Mouse (Mus musculus): ENCODE results near the gene Lrrc56. TPM values are rescaled to one million over a fixed set of nuclear protein-coding genes. Genes with fewer than 3 reads are reported as not detected.

Gene Lrrc56
- polyA plus RNA-seq, 1 experiment from 2014 or later, result 9.5 TPM

DNA sequence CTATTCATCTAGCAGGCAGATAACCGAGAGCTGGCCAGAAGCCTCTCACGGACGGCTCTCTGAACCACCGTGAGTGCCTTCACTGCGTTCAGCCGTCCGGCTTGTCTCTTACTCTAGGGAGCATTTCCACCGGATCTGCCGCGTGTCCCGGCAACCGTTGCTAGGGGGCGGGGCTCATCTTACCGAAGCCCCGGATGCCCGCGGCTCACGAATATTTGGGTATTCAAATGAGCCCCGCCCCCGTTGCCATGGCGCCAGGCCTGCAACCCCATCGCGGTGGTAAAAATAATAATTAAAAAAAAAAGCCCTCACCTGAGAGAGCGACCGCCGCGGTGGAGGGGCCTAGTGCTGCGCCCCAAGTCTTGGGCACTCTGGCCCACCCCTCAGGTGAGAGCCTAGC, 873 bp downstream of the Lrrc56 start:
- H3K36me3 ChIP-seq (ENCODE audit: control insufficient read depth, insufficient read depth, low read length), result peaks cover 25% of the 10 kb centered on the region
- peaks cover 14% of the 10 kb centered on the region; the same call in 1 of the 2 replicates for H3K4me1 ChIP-seq (ENCODE audit: control insufficient read depth, insufficient read depth, low read length)
- H3K27ac ChIP-seq (ENCODE audit: low read depth, low read length), result peak overlapping the region; percentile 84; the same call in 1 of the 2 replicates
- no peaks in the 10 kb centered on the region for H3K9me3 ChIP-seq (ENCODE audit: control insufficient read depth, low read length)
- ATAC-seq (ENCODE audit: low FRiP score, low TSS enrichment), result peak; percentile 46
- peak overlapping the region; percentile 97 for H3K4me2 ChIP-seq (replicated peaks; ENCODE audit: low read depth, low read length)
- H3K9ac ChIP-seq (ENCODE audit: low read depth, low read length), result peak overlapping the region; percentile 65
- H3K27me3 ChIP-seq (ENCODE audit: control insufficient read depth, insufficient read depth, low read length), result no peaks in the 10 kb centered on the region
- peak overlapping the region; percentile 92 for H3K4me3 ChIP-seq (ENCODE audit: low read length)
- WGBS, result under 1% methylated on average over 28 of the region's 28 CpGs

DNA sequence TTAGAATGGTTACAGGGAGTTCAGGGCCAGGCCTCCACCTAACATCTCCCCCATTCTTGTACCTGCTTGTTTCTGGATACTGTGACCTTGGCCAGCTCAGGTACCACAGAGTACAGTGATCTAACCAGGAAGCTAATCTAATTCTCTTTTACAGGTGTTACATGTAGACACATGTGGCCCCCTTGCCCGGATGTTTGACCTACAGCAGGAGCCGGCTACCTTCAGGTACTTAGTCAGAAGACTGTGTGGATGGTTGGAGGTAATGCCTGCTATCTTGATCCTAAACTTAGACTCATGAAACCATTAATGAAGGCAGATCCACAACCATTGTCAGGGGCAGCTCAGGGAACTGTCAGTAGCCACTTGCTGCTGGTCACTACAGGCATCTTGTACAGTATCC, 1.8 kb downstream of the Lrrc56 start:
- 99% methylated on average over 2 of the region's 2 CpGs for WGBS

DNA sequence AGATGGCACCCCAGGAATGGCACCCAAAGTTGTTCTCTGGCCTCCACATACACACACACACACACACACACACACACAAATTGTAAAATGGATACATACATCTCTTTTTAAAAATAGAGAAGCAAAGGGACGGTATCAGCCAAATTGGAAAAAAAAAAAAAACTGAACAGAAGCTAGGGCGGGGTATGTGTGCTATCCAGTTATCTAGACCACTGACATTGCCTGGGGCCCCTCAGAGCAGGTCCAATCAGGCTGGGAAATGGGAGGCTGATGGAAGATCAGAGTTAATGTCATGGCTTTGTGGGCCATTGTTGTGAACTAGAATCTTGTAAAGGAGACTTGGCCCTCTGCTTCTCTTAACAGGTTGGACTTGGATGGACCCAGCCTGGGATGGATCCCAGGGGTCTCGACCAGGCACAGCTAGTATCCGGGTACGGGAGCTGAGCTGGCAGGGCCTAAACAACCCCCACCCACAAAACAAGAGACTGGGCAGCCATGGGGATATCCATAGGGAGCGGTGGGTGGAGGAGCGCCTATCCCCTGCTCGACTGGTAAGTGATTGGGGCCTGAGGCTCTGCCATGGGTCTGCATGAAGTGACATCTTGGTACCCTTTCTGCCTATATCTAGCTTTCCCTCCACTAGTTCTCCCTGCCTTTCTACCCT, 2.8 kb downstream of the Lrrc56 start:
- H3K27me3 ChIP-seq (ENCODE audit: control insufficient read depth, insufficient read depth, low read length), result no peaks in the 10 kb centered on the region
- H3K9me3 ChIP-seq (ENCODE audit: control insufficient read depth, low read length), result no peaks in the 10 kb centered on the region
- peaks cover 14% of the 10 kb centered on the region; the same call in 1 of the 2 replicates for H3K4me1 ChIP-seq (ENCODE audit: control insufficient read depth, insufficient read depth, low read length)
- H3K4me2 ChIP-seq (replicated peaks; ENCODE audit: low read depth, low read length), result no peak overlapping the region
- WGBS, result 94% methylated on average over 8 of the region's 8 CpGs
- no peak for ATAC-seq (ENCODE audit: low FRiP score, low TSS enrichment)
- no peak overlapping the region for H3K27ac ChIP-seq (ENCODE audit: low read depth, low read length)
- H3K36me3 ChIP-seq (ENCODE audit: control insufficient read depth, insufficient read depth, low read length), result peaks cover 6% of the 10 kb centered on the region; the same call in 1 of the 2 replicates
- H3K9ac ChIP-seq (ENCODE audit: low read depth, low read length), result no peak overlapping the region
- H3K4me3 ChIP-seq (ENCODE audit: low read length), result no peak overlapping the region

More for the DNA sequence above, 1.8 kb downstream of the Lrrc56 start:
- H3K27ac ChIP-seq (ENCODE audit: low read depth, low read length), result no peak overlapping the region
- H3K4me2 ChIP-seq (replicated peaks; ENCODE audit: low read depth, low read length), result peak overlapping the region; percentile 97; the same call in 1 of the 2 replicates
- peaks cover 14% of the 10 kb centered on the region; the same call in 1 of the 2 replicates for H3K4me1 ChIP-seq (ENCODE audit: control insufficient read depth, insufficient read depth, low read length)
- H3K9me3 ChIP-seq (ENCODE audit: control insufficient read depth, low read length), result no peaks in the 10 kb centered on the region
- no peak overlapping the region for H3K4me3 ChIP-seq (ENCODE audit: low read length)
- H3K9ac ChIP-seq (ENCODE audit: low read depth, low read length), result no peak overlapping the region
- peaks cover 16% of the 10 kb centered on the region for H3K36me3 ChIP-seq (ENCODE audit: control insufficient read depth, insufficient read depth, low read length)
- ATAC-seq (ENCODE audit: low FRiP score, low TSS enrichment), result no peak
- no peaks in the 10 kb centered on the region for H3K27me3 ChIP-seq (ENCODE audit: control insufficient read depth, insufficient read depth, low read length)

DNA sequence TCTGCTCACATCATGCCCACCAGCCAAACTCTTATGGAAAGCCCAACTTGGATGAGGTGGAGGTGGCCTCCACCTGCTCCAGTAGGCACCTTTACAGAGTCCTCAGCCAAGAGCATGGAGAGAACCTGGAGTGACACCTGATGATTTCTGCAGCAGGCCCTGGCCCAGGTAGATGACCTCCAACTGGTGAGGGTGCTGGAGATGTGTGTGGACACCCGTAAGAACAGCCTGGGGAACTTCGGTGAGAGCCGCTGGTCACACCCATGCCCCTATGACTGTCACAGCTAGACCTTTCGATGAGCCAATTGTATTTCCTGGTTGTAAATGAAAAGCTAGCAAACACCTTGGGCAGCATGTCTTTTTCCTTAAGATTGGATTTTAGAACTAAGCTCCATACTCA, 4.2 kb downstream of the Lrrc56 start:
- Histone ChIP-seq H3K27me3 (ENCODE audit: control insufficient read depth, insufficient read depth, low read length) (no peaks in the 10 kb centered on the region), H3K4me1 (ENCODE audit: control insufficient read depth, insufficient read depth, low read length) (peaks cover 3% of the 10 kb centered on the region; the same call in 1 of the 2 replicates), H3K4me2 (replicated peaks; ENCODE audit: low read depth, low read length) (no peak overlapping the region), H3K9ac (ENCODE audit: low read depth, low read length) (no peak overlapping the region), H3K27ac (ENCODE audit: low read depth, low read length) (no peak overlapping the region), H3K9me3 (ENCODE audit: control insufficient read depth, low read length) (no peaks in the 10 kb centered on the region), H3K36me3 (ENCODE audit: control insufficient read depth, insufficient read depth, low read length) (no peaks in the 10 kb centered on the region), H3K4me3 (ENCODE audit: low read length) (no peak overlapping the region)
- WGBS, result 98% methylated on average over 4 of the region's 4 CpGs
- no peak for ATAC-seq (ENCODE audit: low FRiP score, low TSS enrichment)

DNA sequence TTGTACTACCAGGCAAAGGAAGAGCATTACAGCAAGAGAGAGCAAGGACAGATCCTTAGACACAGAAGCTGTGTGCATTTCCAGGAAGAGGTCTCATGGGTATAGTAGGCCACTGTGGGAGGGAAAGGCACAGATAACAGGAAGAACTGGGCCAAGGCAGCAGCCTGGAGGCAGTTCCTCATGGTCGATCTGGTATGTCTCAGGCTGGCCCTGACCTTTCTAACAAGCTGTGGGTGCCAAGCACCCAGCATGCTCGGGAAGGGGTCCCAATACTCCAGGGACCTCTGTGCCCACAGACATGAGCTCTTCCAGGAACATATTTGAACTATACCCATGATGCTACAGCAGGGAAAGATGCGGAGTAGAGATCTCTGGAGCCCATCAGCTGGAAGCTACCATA, 10.6 kb downstream of the Lrrc56 start:
- no peaks in the 10 kb centered on the region for H3K9me3 ChIP-seq (ENCODE audit: control insufficient read depth, low read length)
- no peak overlapping the region for H3K27ac ChIP-seq (ENCODE audit: low read depth, low read length)
- 73% methylated on average over 3 of the region's 3 CpGs for WGBS
- no peaks in the 10 kb centered on the region for H3K36me3 ChIP-seq (ENCODE audit: control insufficient read depth, insufficient read depth, low read length)
- H3K4me1 ChIP-seq (ENCODE audit: control insufficient read depth, insufficient read depth, low read length), result no peaks in the 10 kb centered on the region
- H3K9ac ChIP-seq (ENCODE audit: low read depth, low read length), result no peak overlapping the region
- ATAC-seq (ENCODE audit: low FRiP score, low TSS enrichment), result no peak
- no peaks in the 10 kb centered on the region for H3K27me3 ChIP-seq (ENCODE audit: control insufficient read depth, insufficient read depth, low read length)
- no peak overlapping the region for H3K4me2 ChIP-seq (replicated peaks; ENCODE audit: low read depth, low read length)
- no peak overlapping the region for H3K4me3 ChIP-seq (ENCODE audit: low read length)

DNA sequence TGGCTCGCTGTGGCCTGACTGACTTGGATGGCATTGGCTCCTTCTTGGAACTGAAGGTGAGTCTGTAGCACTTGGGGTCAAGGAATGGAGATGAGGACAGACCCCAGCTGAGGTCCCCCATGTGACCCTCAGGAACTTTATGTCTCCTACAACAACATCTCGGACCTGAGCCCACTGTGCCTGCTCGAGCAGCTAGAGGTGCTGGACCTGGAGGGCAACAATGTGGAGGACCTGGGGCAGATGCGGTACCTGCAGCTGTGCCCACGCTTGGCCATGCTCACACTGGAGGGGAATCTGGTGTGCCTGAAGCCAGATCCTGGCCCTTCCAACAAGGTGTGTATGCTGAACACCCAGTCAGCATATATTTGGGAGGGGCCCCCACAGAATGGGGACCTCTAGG, 11.5 kb downstream of the Lrrc56 start:
- no peaks in the 10 kb centered on the region for H3K27me3 ChIP-seq (ENCODE audit: control insufficient read depth, insufficient read depth, low read length)
- 90% methylated on average over 5 of the region's 5 CpGs for WGBS
- ATAC-seq (ENCODE audit: low FRiP score, low TSS enrichment), result no peak
- H3K4me2 ChIP-seq (replicated peaks; ENCODE audit: low read depth, low read length), result no peak overlapping the region
- no peak overlapping the region for H3K27ac ChIP-seq (ENCODE audit: low read depth, low read length)
- no peaks in the 10 kb centered on the region for H3K9me3 ChIP-seq (ENCODE audit: control insufficient read depth, low read length)
- H3K4me1 ChIP-seq (ENCODE audit: control insufficient read depth, insufficient read depth, low read length), result no peaks in the 10 kb centered on the region
- no peaks in the 10 kb centered on the region for H3K36me3 ChIP-seq (ENCODE audit: control insufficient read depth, insufficient read depth, low read length)
- no peak overlapping the region for H3K4me3 ChIP-seq (ENCODE audit: low read length)
- no peak overlapping the region for H3K9ac ChIP-seq (ENCODE audit: low read depth, low read length)

DNA sequence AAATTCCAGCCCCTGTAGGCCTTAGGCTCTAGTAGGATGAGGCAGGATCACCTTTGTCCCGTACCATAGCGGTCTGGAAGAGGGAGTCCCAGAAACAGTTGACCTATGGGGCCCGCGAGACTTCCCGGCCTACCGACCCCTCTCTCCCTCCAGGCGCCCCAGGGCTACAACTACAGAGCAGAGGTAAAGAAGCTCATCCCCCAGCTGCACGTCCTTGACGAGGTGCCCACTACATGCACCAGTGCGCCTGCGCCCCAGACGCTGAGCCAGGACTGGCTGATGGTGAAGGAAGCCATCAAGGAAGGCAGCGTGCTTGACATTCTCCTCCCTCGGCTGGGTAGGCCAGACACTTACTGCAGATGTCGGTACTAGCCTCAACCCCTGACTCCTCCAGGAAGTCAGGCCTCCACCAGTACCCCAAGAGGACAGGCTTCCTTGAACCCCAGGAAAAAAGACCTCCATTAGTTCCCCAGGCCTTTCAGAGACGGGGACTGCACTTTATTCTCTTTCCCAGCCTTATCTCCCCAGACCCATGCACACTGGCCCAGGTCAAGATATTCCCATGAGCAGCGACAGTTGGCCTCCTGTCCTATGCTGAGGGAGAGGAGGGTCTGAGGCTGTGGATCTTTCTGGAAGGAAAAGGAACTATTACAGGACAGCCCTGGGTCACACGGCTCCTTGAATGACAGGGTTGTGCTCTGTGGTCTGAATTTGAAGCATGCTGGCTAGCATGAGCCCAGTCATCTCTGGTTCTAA, 12.4 kb downstream of the Lrrc56 start:
- ATAC-seq (ENCODE audit: low FRiP score, low TSS enrichment), result no peak
- WGBS, result 90% methylated on average over 18 of the region's 18 CpGs

DNA sequence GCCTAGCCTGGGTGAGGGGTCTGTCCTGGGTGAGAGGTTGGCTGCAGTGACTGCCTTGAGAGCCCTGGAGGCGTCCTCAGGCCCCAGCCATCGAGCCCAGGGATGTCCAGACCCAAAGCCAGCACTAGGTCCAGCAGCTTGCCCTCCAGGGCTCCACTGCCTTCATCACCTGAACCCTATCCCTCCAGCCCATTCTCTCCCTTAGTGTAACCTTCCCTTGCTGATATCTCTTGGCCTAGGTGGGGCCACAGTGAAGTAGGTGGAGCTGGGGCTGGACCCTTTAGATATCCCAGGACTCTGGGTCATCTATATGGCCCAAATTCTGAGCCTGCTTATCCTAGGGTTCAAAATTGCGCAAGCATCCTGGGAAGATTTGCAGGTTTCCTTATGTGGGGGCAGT, 15.6 kb downstream of the Lrrc56 start:
- ATAC-seq (ENCODE audit: low FRiP score, low TSS enrichment), result no peak
- no peak overlapping the region for H3K4me3 ChIP-seq (ENCODE audit: low read length)
- WGBS, result 81% methylated on average over 3 of the region's 3 CpGs
- H3K4me2 ChIP-seq (replicated peaks; ENCODE audit: low read depth, low read length), result no peak overlapping the region
- no peak overlapping the region for H3K27ac ChIP-seq (ENCODE audit: low read depth, low read length)
- 0 out of 2 replicates have a peak, but pooled peaks cover 4% of the 10 kb centered on the region for H3K4me1 ChIP-seq (ENCODE audit: control insufficient read depth, insufficient read depth, low read length)
- H3K9ac ChIP-seq (ENCODE audit: low read depth, low read length), result no peak overlapping the region
- H3K36me3 ChIP-seq (ENCODE audit: control insufficient read depth, insufficient read depth, low read length), result no peaks in the 10 kb centered on the region
- H3K27me3 ChIP-seq (ENCODE audit: control insufficient read depth, insufficient read depth, low read length), result no peaks in the 10 kb centered on the region
- H3K9me3 ChIP-seq (ENCODE audit: control insufficient read depth, low read length), result no peaks in the 10 kb centered on the region

More for the DNA sequence above, 12.4 kb downstream of the Lrrc56 start:
- no peaks in the 10 kb centered on the region for H3K36me3 ChIP-seq (ENCODE audit: control insufficient read depth, insufficient read depth, low read length)
- no peak overlapping the region for H3K27ac ChIP-seq (ENCODE audit: low read depth, low read length)
- H3K4me3 ChIP-seq (ENCODE audit: low read length), result no peak overlapping the region
- H3K4me2 ChIP-seq (replicated peaks; ENCODE audit: low read depth, low read length), result no peak overlapping the region
- no peaks in the 10 kb centered on the region for H3K27me3 ChIP-seq (ENCODE audit: control insufficient read depth, insufficient read depth, low read length)
- H3K4me1 ChIP-seq (ENCODE audit: control insufficient read depth, insufficient read depth, low read length), result no peaks in the 10 kb centered on the region
- no peaks in the 10 kb centered on the region for H3K9me3 ChIP-seq (ENCODE audit: control insufficient read depth, low read length)
- no peak overlapping the region for H3K9ac ChIP-seq (ENCODE audit: low read depth, low read length)

DNA sequence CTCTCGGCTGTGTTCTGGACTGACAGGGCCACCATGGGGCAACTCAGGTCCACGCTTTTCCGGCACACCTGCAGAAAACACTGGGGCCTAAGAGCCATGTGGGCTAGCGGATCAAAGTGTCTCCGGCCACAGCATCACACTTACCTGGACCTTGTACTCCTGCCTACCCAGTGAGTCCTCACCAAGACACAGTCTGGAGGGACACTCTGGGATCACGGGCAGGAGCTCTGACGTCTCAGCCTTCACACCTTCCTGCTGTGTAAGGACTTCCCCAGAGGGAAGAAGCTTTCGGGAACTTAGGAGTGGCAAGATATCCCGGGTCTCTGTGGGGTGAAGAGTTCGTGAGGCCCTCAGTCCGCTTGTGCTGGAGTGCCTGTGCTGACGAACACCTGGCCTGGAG, 16.2 kb downstream of the Lrrc56 start:
- H3K4me2 ChIP-seq (replicated peaks; ENCODE audit: low read depth, low read length), result no peak overlapping the region

More for the DNA sequence above, 16.2 kb downstream of the Lrrc56 start:
- H3K9me3 ChIP-seq (ENCODE audit: control insufficient read depth, low read length), result no peaks in the 10 kb centered on the region
- 72% methylated on average over 12 of the region's 12 CpGs for WGBS
- H3K27me3 ChIP-seq (ENCODE audit: control insufficient read depth, insufficient read depth, low read length), result no peaks in the 10 kb centered on the region
- no peak overlapping the region for H3K9ac ChIP-seq (ENCODE audit: low read depth, low read length)
- no peak overlapping the region for H3K27ac ChIP-seq (ENCODE audit: low read depth, low read length)
- no peak for ATAC-seq (ENCODE audit: low FRiP score, low TSS enrichment)
- H3K4me1 ChIP-seq (ENCODE audit: control insufficient read depth, insufficient read depth, low read length), result 0 out of 2 replicates have a peak, but pooled peaks cover 11% of the 10 kb centered on the region
- H3K36me3 ChIP-seq (ENCODE audit: control insufficient read depth, insufficient read depth, low read length), result no peaks in the 10 kb centered on the region
- no peak overlapping the region for H3K4me3 ChIP-seq (ENCODE audit: low read length)
